Mouse (Mus musculus): ENCODE measurements around the gene Cox4i1.
"Not testable (repeated sequence)": the region's sequence is repeated elsewhere in the genome, so short reads cannot be mapped to it uniquely, and the experiment has no call there.

Gene Cox4i1

DNA sequence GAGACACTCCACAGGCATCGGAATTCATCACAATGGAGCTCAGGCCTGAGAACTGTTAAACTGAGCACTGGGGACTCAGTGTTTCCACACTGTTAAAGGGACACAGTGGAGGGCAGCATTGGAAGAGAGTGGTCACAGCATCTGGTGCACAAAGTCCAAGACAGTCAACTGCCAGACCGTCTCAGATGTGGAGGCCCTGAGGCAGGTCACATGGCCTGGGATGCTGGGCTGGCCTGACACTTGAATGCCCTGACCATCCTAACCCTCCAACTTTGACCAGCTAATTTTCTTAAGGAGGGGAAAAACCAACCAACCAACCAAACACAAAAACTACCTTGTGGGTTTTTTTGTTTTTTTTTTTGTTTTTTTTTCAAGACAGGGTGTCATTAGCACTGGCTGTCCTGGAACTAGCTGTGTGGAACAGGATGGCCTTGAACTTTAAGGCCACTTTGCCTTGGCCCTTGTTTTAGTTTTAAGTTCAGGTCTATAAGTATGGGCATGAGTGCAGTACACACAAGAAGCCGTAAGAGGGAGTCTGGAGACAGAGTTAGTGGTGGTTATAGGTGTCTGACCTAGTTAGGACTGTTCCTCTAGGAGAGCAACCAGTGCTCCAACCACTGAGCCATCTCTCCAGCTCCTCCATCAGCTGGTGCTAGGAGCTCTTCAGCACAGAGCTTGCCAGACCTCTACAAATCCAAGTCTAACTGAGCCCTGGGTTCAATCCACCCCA is 2.1 kb upstream of the Cox4i1 start:
- peak; percentile 41 for DNase-seq

DNA sequence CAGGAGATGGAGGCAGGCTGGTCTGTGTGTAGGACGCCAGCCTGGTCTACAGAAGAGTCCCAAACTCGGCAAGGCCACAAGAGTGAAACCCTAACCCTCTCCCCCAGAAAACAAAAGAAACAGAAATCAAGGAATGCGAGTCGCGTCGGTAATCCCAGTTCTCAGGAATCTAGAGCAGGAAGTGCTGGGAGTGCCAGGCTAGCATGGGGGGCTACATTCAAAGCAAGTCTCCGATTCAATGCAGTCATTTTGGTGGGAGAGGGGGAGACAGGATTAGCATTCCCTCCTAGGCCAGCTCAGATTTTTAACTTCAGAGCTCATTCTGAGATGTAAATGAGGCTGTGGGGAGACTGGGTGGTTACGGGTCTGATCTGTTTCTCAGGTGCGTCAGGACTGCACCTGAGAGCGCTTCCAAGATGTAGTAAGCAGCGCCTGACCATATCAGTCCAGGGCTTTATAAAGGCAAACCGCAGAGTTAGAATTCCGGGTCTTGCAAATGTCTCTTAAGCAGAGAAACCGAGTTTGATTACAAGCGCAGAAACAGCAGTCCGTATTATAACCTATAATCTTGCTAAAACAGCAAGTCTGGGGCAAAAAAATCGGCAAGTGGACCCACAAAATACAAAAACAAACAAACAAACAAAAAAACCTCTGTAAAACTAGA is 1.1 kb upstream of the Cox4i1 start:
- no peak for DNase-seq

DNA sequence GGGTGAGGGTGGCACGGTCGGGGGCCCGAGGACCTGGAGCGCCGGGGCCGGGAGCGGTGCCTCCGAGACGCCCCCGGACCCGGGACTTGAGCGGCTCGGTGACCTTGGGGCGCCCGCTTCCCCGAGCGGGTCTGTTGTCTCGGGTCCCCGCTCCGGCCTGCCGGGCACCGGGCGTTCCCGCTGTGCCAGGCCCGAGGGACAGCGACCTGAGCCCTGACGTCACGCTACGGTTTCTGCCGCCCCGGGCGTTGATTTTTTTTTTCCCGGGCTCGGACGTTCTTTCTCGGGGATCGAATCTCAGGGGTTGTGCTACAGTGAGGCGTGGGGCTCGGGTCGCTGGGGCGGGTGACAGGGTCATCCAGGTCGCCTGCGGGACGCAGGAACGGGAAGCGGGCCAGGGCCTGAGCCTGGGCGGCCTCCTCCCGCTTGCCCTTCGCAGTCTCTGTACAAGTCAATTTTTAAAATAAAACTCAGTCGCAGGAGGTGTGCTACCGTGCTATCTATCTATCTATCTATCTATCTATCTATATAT is 418 bp downstream of the Cox4i1 start, which contains the start of gene Emc8:
Gene Emc8, minus strand, starts transcription at position 200 of the 532 bp plus-strand sequence.
- no peak for DNase-seq

DNA sequence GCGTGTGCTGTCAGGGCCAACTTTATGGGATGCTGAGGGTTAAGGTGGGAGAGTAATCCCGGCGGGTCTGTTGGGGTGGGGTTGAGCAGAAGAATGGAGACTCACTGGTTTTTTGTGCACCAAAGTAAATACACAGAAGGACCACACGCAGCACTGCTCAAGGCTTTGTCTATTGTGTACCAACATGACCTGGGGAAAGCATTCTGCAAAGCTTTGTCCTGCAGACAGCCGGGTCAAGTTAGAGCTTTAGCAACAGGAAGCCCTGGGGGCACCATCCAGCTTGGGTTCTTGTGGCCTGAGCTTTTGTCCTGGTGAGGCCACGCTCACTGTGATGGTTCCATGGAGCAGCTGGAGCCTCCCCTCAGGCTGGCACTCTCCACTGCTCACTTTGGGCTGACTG is 3.8 kb downstream of the Cox4i1 start:
- peak; percentile 7 for DNase-seq

DNA sequence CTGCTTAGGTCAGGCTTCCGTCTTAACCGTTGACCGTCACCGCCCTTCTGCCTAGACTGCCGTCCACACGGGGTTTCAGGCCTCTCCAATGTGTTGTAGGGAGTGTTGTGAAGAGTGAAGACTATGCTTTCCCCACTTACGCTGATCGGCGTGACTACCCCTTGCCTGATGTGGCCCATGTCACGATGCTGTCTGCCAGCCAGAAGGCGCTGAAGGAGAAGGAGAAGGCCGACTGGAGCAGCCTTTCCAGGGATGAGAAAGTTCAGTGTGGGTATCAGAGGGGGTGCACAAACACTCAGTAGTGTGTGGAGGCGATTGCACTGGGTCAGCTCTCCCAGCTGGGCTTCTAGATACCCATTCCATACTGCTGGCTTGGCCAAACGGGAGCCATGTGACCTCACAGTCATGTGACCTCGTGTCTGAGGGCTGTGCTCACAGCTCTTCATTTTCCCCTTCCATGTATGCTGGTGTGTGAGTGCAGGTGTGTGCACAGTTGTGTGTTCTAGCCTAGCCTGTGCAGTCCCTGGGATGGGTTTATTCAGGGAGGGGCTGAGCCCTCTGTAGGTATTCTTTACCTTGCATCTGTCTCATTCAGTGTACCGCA is 4.7 kb downstream of the Cox4i1 start:
- no peak for DNase-seq

DNA sequence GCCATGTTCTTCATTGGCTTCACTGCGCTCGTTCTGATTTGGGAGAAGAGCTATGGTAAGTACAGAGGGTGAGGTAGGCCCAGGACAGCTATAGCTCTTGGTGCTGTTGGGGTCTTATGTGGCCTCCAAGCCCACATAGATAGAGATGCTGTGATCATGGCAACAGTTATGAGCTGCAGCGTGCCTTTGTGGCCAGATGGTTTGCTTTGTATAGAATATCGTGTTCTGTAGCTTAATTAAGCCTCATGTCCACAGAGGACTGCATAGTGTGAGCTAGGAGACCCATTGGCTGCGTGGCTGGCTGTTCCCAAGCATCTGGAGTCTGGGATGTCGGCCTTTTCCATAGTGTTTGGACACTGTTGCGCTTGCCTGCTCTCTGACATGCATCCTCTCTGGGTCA is 5.3 kb downstream of the Cox4i1 start:
- DNase-seq: no peak

DNA sequence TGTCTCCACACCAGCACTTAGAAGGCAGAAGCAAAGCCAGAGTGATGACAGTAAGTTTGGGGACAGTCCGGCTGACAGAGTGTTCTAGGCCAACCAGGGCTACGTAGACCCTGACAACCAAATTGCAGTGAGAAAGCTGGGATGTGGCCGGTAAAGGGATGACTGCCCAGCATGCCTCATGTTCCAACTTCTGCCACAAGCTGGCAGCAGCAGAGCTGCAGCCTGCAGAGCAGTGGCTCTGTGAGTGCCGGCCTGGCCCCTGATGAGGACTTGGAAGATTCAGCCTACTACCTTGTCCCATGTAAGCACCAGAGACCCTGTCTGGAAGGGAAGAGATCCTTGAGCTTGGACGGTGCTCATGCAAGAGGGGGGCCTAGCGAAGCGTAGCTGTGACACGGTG is 7.7 kb downstream of the Cox4i1 start:
- DNase-seq: no peak

DNA sequence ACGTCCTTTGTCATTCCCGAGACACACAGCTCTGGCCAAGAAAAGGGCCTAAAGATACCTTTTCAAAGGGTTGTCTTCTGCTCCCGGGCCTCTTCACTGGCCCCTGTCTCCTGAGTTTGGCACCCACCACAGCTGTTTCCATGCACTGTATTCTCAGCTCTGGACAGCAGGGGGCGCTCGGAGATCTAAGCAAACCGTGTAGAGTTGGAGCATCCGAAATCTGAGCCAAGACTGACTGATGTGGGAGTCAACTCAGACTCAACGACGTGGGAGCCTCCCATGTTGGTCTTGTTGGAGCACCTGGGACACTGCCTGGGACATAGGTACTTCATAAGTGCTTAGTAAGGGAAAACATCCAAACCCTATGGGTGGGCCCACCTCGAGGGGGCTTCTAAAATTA is 10.4 kb downstream of the Cox4i1 start:
- DNase-seq: peak; percentile 66

DNA sequence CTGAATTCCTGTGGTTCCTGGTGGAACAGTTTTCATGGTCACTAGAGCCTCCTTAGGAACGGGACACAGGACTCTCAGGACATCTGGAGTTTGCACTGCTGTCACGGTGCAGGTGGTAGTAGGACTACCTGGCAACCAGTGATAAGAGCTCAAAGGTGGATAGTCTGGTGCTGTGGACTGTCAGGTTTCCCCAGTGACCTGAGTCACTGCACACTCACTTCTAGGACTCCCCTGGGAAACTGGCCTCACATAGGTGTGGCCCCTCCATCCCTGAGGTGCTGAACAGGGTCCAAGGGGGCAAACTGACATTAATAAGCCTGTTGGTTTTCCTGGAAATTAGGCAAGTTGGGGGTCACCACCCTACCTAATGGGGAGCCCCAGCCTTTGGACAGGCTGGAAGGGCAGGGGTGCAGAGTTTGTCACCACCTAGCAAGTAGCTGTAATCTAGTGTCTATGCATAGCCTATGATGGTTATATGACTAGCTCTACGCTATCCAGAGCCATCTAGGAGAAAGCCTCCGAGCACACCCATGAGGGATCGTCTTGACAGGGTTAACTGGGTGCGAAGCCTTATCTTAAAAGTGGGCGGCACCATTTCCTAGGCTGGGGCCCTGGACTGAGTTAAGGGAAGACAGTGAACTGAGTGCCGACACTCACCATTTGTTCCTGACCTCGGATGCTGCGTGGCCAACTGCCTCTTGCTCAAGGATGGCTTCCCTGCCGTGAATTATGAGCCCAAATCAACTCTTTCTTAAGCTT is 11.8 kb downstream of the Cox4i1 start:
- no peak for DNase-seq

DNA sequence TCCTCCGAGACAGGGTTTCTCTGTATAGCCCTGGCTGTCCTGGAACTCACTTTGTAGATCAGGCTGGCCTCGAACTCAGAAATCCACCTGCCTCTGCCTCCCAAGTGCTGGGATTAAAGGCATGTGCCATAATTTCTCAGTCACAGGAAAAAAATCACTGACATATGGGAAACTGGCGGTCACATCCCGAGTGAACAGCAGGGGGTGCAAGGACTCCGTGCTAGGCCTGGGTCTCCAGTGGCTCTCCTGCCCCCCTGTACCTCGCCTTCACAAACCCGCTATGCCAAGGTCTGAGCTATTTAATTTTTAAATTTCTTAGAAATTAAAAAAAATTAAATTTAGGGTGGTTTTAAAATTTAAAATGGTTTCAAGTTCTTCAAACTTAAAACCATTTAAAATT is 12.4 kb downstream of the Cox4i1 start:
- DNase-seq: not testable (repeated sequence)

DNA sequence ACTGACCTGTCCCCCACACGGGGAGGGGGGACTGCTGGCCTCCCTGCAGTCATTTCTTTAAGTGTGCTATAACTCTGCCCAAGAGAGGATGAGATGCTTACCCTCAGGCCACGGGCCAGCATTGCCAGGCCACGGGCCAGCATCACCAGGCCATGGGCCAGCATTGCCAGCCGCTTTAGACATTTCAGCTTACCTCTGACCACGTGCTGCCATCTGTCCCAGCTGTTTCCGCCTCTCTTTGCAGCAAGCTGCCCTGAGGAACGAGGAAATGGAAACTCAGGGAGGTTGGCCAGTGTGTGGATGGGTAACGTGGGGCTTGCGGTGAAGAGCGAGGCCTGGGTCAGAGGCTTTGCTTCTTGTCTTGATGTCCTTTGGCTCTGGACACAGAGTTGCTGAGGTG is 13.1 kb downstream of the Cox4i1 start:
- no peak for DNase-seq

DNA sequence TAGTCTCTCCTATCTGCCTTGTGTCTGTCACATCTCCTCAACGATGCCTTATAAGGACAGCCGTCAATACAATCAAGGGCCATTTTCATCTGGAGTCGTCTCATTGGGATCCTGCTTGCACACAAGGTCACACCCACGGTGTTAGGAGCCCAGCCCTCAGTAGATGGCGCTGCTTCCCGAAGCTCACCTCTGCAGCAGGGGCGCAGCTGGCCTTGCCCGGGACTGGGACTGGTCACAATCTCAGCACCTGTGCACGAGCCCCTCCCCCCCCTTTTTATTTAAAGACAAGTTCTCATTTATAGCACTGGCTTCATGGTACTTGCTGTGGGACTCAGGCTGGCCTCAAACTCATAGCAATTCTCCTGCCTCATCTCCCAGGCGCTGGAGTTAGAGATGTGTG is 15.6 kb downstream of the Cox4i1 start:
- no peak for DNase-seq

DNA sequence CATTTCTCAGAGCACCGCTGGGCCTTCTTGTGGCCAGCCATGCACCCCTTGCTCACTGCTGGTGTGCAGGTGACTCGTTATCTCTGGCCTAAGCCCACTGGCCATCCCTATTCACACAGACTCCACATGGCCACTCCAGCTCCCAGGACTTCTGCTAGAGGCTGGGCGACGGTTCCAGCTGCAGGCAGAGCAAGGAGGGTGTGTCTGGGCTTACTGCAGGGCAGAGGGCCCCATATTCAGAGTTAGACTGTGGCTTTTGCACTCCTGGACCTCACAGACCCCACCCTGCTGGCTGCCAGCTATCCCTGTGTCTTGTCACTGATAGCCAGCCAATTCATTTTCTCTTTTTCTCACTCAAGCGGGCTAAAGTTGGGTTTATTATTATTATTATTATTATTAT is 16.1 kb downstream of the Cox4i1 start:
- DNase-seq: no peak

DNA sequence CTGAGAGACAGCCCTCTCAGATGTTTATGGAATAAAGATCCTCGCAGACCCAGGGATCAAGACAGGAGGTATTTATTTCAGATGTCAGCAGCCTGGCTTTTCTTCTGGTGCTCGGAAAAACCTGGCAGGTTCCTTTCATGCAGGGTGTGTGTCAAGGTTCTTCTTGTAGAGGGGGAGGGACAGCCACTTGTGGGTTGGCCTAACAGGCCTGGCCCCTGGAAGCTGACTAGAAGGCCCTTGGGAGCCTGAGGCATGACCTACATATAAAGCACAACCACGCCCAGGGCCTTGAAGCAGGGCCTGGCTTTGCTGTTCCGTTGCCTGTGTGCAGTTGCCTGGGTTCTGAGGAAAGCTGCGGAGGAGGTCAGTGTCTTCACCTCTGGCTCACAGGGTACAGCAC is 17.1 kb downstream of the Cox4i1 start:
- DNase-seq: no peak

DNA sequence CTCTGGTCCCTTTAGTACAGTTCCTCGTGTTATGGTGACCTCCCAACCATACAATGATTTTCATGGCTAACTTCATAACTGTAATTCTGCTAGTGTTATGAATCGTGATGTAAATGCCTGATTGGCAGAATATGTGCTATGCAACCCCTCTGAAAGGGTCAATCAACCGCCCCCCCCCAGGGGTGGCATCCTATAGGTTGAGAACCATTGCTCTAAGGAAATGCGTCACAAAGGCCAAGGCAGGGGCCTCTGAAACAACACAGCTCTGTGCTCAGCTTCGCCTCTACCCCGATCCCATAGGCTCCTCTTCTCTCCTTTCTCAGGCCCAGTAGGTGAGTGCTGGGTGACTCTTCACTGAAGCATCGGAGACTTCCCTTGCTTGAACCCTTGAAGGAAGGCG is 17.6 kb downstream of the Cox4i1 start:
- no peak for DNase-seq

DNA sequence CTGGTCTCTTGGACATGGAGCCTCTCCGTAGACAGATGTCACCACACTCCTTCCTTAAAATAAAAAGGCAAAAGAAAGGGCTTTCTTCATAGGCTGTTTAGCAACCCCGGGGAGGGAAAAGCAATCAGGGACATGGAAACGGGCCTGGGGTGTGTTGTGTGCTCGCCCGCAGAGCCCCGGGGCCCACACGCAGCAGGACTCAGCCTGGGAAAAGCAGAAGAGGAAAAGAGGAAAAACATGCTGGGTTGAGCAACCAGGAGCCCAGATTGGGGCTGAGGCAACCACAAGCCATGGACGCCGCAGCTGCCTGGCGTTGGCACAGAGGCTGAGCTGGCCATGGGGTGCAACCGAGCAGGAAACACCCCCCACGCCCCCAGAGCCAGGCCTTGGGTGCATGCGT is 18.0 kb downstream of the Cox4i1 start:
- no peak for DNase-seq

DNA sequence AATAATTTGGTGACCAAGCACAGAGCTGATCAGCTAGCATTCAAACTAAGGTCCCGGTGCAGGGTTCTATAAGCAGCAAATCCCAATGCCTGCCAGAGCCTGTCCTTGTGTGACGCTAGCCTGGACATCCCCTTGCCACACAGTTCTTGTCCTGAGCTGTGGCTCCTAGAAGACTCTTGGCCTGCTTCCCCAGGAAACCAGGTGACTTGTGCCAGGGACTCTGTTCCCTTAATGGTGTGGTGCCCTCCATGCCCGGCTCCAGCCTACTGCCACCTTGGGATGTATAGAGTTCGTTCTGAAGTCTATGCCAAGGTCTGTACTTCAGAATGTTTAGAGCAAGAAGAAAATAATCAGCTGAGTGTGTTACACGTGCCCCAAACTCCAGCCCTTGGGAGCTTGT is 18.6 kb downstream of the Cox4i1 start:
- no peak for DNase-seq

DNA sequence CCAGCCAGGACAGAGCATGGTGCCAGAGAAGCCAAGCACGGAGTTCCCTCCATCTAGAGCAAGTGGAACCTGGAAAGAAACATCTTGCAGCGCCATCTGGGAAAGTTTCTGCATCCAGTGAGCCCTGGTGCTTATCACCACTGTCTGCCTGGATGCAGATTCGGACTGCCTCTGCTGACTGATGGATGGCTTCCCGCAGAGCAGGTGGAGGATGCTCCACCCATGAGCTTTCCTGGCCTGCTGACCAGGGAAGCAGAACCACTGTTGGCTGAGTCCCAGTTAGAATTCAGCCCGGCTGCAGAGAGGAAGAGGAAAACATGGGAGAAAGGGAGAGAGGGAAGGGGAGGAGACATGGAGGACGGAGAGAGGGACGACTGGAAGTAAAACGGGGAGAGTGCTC is 19.8 kb downstream of the Cox4i1 start:
- DNase-seq: no peak

DNA sequence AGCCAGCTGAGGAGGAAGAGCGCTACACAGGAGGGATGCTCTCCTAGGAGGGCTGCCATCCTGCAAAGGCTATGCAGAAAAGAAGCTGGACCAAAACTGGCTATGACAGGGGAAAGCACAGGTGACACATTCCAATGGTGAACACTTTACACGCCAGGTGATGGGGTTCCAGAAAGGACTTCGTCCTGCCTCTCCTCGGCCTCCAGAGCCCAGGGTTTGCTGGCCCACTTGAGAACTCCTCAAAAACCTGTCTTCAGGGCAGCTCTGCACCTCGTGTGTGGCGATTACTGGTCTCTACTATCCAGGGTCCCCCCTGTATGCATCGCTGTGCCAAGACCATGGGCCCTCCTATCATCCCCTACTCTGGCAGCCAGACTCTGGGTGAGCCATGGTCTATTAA is 20.5 kb downstream of the Cox4i1 start:
- DNase-seq: no peak

DNA sequence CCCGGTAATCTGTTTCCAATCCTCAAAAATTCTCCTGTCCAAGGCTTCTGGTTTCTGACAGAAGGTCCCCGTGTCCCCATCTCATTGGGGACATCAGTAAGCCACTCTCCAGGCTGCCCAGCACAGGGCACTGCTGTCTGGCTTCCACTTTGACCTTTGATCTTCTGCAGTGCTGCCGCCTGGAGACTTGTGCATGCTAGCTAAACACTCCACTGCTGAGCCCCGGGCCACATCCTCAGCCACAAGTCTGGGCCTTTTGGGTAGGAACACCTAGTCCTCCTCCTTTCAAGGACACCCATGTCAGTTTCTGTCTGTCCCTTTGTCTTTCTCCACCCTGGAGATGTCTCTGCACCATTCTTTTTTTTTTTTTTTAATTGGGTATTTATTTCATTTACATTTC is 24.9 kb downstream of the Cox4i1 start:
- DNase-seq: no peak

DNA sequence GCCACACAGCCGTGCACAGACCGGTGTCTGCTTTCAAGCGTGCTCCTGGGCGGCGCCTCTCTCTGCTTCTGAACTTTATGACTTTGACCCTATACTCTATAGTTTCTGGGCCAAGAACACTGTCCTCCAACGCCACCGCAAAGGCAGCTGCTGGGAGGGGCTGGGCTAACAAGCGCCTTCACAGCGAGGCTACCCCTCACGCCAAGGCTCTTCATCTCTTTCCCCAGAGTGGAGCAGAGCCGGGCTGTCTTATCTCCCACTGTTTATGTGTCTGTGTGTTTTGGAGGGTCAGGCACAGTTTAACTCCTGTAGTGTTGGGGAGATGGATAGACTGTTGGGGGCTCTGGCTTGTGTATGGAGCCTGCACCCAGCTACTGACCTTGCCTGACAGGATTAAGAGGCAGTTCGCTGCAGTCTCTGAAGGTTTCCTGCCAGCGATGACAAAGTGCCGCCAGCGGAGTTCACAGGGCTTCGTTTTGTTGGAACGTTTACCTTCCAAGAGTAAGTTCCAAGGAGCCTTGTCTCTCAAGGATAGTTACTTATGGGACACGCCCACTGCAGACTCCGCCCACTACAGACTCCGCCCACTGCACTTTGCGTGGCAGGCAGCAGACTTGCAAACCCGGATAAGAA is 26.0 kb downstream of the Cox4i1 start:
- no peak for DNase-seq

DNA sequence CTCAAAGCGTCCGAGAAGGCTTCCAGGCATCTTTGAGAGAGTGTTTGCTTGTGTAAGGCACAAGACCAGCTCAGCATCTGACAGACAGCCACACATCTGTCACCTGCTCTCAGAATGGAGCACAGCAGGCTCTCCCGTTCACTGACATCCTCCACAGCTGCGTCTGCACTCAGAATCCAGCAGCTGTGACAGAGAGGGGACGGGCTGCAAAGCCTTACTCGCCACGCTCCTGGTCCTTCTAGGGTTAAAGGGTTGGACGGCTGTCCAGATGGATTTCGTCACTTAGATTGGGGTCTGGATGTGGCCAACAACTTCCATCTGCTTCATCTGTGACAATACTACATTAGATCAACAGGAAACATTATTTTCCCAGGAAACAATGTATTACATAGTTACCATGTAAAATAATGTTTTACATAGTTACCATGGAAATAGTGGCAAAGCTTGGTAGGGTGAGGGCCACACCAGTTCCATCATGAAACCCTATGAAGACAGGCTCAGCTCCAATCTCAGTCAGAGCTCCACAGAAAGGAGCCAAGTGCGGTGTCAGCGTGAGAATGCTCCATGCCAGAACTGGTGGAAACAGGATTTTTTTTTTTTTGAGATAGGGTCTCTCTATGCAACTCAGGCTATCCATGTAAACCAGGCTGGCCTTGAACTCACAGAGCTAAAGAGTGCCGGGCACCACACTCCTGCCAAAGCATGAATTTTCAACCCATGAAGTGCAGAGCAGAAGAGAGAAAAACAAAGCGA is 28.6 kb downstream of the Cox4i1 start:
- no peak for DNase-seq
